Comparison of ENCODE assay signal across 10 mouse cellular contexts in genomic region chr16:95769996-95770334, GRCm38 (mm10).
A peak's percentile ranks its signal among the peaks of the same experiment; 100 is the strongest.
DNase-seq lines count a peak whose midpoint lies in the region; ATAC-seq and TF ChIP-seq lines count a peak whose summit lies in the region.
"Had no signal": no experiment of that assay in that cellular context is flagged by ENCODE, and none has a peak within 500 bp of the region (broad histone marks: within the 10 kb centered on the region; RNA-seq: fewer than 3 reads in every experiment).

No protein-coding gene starts in this region.

- H3K4me3 ChIP-seq in heart, embryonic 12.5 days, result no peak overlapping the region
- no peak overlapping the region for H3K4me3 ChIP-seq in heart, embryonic 10.5 days
- no peak overlapping the region for H3K4me3 ChIP-seq in lung, embryonic 16.5 days (ENCODE audit: low read length)
- H3K4me3 ChIP-seq in forebrain, embryonic 12.5 days (replicated peaks), result no peak overlapping the region
- no peak overlapping the region for H3K4me3 ChIP-seq in midbrain, postnatal 0 days (ENCODE audit: low read depth, low read length)
- H3K4me3 ChIP-seq: erythroblast, embryonic 14.5 days had no signal

- H3K4me2 ChIP-seq in heart, embryonic 12.5 days, result no peak overlapping the region
- H3K4me2 ChIP-seq in lung, embryonic 16.5 days (ENCODE audit: low read depth, low read length), result no peak overlapping the region
- no peak overlapping the region for H3K4me2 ChIP-seq in forebrain, embryonic 12.5 days
- H3K4me2 ChIP-seq in midbrain, postnatal 0 days (ENCODE audit: low read depth, low read length, poor library complexity, severe bottlenecking), result no peak overlapping the region

- H3K27me3 ChIP-seq in heart, embryonic 12.5 days (replicated peaks), result 0 out of 2 replicates have a peak, but pooled peaks cover 3% of the 10 kb centered on the region
- H3K27me3 ChIP-seq in heart, embryonic 10.5 days (ENCODE audit: insufficient read depth, poor library complexity, severe bottlenecking), result 0 out of 2 replicates have a peak, but pooled peaks cover 3% of the 10 kb centered on the region
- no peaks in the 10 kb centered on the region for H3K27me3 ChIP-seq in lung, embryonic 16.5 days (ENCODE audit: control insufficient read depth, insufficient read depth, low read depth, low read length)
- H3K27me3 ChIP-seq in forebrain, embryonic 12.5 days, result no peaks in the 10 kb centered on the region
- no peaks in the 10 kb centered on the region for H3K27me3 ChIP-seq in midbrain, postnatal 0 days (ENCODE audit: insufficient read depth, low read length)

- DNase-seq in heart, embryonic 10.5 days (ENCODE audit: low spot score), result no peak
- DNase-seq in lung, postnatal 36 days, result no peak
- DNase-seq in midbrain, postnatal 0 days (ENCODE audit: low spot score), result no peak
- no peak for DNase-seq in spleen, postnatal 10 days (ENCODE audit: low spot score in 2 of 2)
- DNase-seq in adrenal gland, postnatal 36 days, result no peak
- DNase-seq: B cell, adult 2 months had no signal

- ATAC-seq in heart, embryonic 12.5 days (ENCODE audit: insufficient number of reproducible peaks, low FRiP score), result no peak
- ATAC-seq in lung, embryonic 16.5 days (ENCODE audit: low read depth), result peak; percentile 12; the same call in 1 of the 2 replicates
- peak; percentile 27; the same call in 1 of the 2 replicates for ATAC-seq in forebrain, embryonic 12.5 days (ENCODE audit: low FRiP score)
- peak; percentile 29; the same call in 1 of the 2 replicates for ATAC-seq in midbrain, postnatal 0 days (ENCODE audit: low FRiP score)

- H3K27ac ChIP-seq in heart, embryonic 12.5 days (ENCODE audit: poor library complexity, severe bottlenecking), result no peak overlapping the region
- H3K27ac ChIP-seq in heart, embryonic 10.5 days, result no peak overlapping the region
- no peak overlapping the region for H3K27ac ChIP-seq in lung, embryonic 16.5 days (ENCODE audit: low read length)
- H3K27ac ChIP-seq in forebrain, embryonic 12.5 days, result no peak overlapping the region
- no peak overlapping the region for H3K27ac ChIP-seq in midbrain, postnatal 0 days (ENCODE audit: low read depth, low read length)

- no peak for TF ChIP-seq CTCF in midbrain, postnatal 0 days (IDR thresholded peaks at IDR 0.05)

- peaks cover 14% of the 10 kb centered on the region for H3K4me1 ChIP-seq in heart, embryonic 12.5 days (replicated peaks)
- peaks cover 14% of the 10 kb centered on the region for H3K4me1 ChIP-seq in heart, embryonic 10.5 days
- H3K4me1 ChIP-seq in lung, embryonic 16.5 days (replicated peaks; ENCODE audit: control insufficient read depth, insufficient read depth, low read length), result peaks cover 19% of the 10 kb centered on the region
- peaks cover 9% of the 10 kb centered on the region; the same call in 1 of the 2 replicates for H3K4me1 ChIP-seq in forebrain, embryonic 12.5 days
- peaks cover 3% of the 10 kb centered on the region; the same call in 1 of the 2 replicates for H3K4me1 ChIP-seq in midbrain, postnatal 0 days (ENCODE audit: insufficient read depth, low read length)

- WGBS in heart, embryonic 12.5 days, result 88% methylated on average over 5 of the region's 5 CpGs
- WGBS in heart, embryonic 10.5 days, result 98% methylated on average over 5 of the region's 5 CpGs
- WGBS in lung, embryonic 16.5 days, result 88% methylated on average over 5 of the region's 5 CpGs
- 85% methylated on average over 5 of the region's 5 CpGs for WGBS in forebrain, embryonic 12.5 days
- 77% methylated on average over 5 of the region's 5 CpGs for WGBS in midbrain, postnatal 0 days

- H3K36me3 ChIP-seq in heart, embryonic 12.5 days, result no peaks in the 10 kb centered on the region
- no peaks in the 10 kb centered on the region for H3K36me3 ChIP-seq in heart, embryonic 10.5 days
- H3K36me3 ChIP-seq in lung, embryonic 16.5 days (ENCODE audit: control insufficient read depth, insufficient read depth, low read length), result no peaks in the 10 kb centered on the region
- no peaks in the 10 kb centered on the region for H3K36me3 ChIP-seq in forebrain, embryonic 12.5 days (replicated peaks)
- no peaks in the 10 kb centered on the region for H3K36me3 ChIP-seq in midbrain, postnatal 0 days (ENCODE audit: insufficient read depth, low read length)

- no peaks in the 10 kb centered on the region for H3K9me3 ChIP-seq in heart, embryonic 12.5 days (replicated peaks)
- no peaks in the 10 kb centered on the region for H3K9me3 ChIP-seq in heart, embryonic 10.5 days
- no peaks in the 10 kb centered on the region for H3K9me3 ChIP-seq in lung, embryonic 16.5 days (ENCODE audit: control insufficient read depth, low read length)
- no peaks in the 10 kb centered on the region for H3K9me3 ChIP-seq in forebrain, embryonic 12.5 days
- no peaks in the 10 kb centered on the region for H3K9me3 ChIP-seq in midbrain, postnatal 0 days (ENCODE audit: low read length)

- 0 out of 2 replicates have a peak overlapping the region, but pooled peaks have one; percentile 2 for H3K9ac ChIP-seq in heart, embryonic 12.5 days
- no peak overlapping the region for H3K9ac ChIP-seq in lung, embryonic 16.5 days (ENCODE audit: low read length)
- H3K9ac ChIP-seq in forebrain, embryonic 12.5 days, result no peak overlapping the region
- no peak overlapping the region for H3K9ac ChIP-seq in midbrain, postnatal 0 days (replicated peaks; ENCODE audit: low read length, poor library complexity, severe bottlenecking)
